Mouse (Mus musculus): ENCODE results near the gene Phf10. TPM values are rescaled to one million over a fixed set of nuclear protein-coding genes. Genes with fewer than 3 reads are reported as not detected.
A peak's percentile ranks its signal among the peaks of the same experiment; 100 is the strongest.
"Not testable (repeated sequence)": the region's sequence is repeated elsewhere in the genome, so short reads cannot be mapped to it uniquely, and the experiment has no call there.

The Phf10 gene
- polyA plus RNA-seq (2015; fragmentation: Nextera tagmentation; extraction: Ambion mirVana) = 32.1 and 34.6 TPM in 2 replicates

DNA sequence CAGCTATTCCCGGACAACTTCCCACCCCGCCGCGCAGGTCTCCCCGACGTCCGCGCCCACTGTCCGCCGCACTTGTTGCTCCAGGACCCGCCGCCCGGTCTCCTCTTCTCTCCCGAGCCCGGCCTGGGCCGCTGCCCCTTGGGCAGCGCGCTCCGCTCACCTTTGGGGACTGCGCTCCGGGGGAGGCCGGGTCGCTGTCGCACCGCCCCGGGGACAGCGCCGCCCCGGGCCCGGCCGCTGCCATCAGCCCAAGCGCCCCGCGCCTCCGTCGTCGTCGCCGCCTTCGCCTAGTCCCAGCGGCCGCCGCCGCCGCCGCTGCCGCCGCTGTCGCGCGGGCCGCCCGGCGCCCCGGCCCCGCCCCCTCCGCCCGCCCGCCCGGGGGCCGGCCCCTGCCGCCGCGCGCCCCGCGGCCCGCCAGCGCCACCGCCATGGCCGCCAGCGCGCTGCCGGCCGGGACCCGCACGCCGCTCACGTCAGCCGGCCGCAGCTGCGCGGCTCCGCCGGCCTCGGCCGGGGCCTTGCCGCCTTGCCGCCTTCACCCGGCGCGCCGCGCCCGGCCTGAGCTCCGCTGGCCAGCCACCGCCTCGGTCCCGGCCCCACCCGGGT, at the start of gene Phf10:
Gene Phf10 (minus strand): TSS at position 323 of the 606 bp plus-strand sequence.
- ATAC-seq (ENCODE audit: low FRiP score, low read depth) = peak; percentile 82
- peak within 1 kb of the TSS; percentile 72; the same call in 1 of the 2 replicates for H3K27ac ChIP-seq

DNA sequence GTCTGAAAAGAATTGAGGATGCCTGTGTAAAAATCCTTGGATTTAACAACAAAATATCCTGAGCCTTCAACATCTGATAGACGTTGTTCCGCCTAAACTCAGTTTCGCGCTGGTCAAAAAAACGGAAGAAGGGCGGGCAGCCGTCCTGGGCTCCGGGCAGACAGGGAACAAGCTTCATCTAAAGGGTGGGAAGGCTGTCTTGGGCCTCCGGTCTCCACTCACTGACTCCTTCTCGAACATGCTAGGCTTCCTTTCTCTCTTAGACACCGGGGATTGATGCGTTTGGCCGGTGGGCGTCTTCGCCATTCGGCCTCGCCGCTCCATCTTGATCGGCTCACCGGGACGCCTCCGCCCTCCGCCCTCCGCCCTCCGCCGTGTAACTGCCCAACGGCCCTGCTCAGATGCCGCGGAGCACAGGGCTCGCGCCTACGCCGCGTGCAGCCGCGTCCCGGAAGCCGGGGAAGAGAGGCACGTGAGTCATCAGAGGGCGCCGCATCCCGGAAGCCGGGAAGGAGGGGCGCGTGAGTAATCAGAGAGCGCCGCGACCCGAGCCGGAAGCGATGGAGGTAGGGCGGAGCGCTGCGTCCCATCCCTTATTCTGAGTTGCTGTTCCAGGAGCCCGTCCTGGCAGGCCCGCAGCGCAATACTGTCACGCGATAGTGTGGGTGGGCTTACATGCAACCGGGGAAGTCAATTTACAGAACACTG, 48.8 kb upstream of the Phf10 start, which contains the start of gene Gm3435:
Gene Gm3435 (plus strand): TSS at position 471 of the 708 bp plus-strand sequence.
- no CpG with 5 or more reads among the region's 60 CpGs for WGBS
- ATAC-seq (ENCODE audit: low FRiP score, low read depth) = peak; percentile 97
- H3K4me1 ChIP-seq; H3K4me3 ChIP-seq; H3K9ac ChIP-seq; H3K27ac ChIP-seq; H3K36me3 ChIP-seq; H3K27me3 ChIP-seq; H3K9me3 ChIP-seq; H3K4me2 ChIP-seq (replicated peaks): not testable (repeated sequence)

More for the DNA sequence above, at the start of gene Phf10:
- not testable (repeated sequence) for H3K27me3 ChIP-seq, H3K9me3 ChIP-seq
- Histone ChIP-seq H3K4me2 (replicated peaks) (peak within 1 kb of the TSS; percentile 89), H3K4me1 (peaks cover 12% of the 10 kb centered on the region), H3K36me3 (peaks cover 17% of the 10 kb centered on the region), H3K4me3 (peak within 1 kb of the TSS; percentile 77), H3K9ac (peak within 1 kb of the TSS; percentile 87)
- 0% methylated on average over 33 of the region's 100 CpGs for WGBS

DNA sequence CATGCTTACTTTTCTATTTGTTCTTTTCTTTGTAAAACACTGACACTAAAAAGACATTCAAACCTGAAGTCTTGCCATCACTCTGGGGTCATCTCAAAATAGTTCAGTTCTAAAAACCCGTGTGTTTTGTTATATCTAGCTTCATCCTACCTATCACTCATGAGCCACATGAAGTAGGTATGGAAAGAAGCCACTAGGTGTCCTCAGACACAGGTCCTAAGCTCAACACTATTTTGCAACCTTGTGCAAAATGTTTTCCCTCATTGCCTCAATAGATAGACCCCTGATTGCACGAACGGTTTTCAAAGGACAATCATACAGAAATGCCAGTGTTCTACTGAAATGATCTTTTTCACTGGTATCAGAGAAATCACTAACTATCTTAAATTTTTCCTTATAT, 48.0 kb upstream of the Phf10 start:
- not testable (repeated sequence) for H3K36me3 ChIP-seq; H3K4me3 ChIP-seq; H3K27me3 ChIP-seq; H3K4me1 ChIP-seq; H3K9me3 ChIP-seq; H3K27ac ChIP-seq; ATAC-seq (ENCODE audit: low FRiP score, low read depth); H3K4me2 ChIP-seq (replicated peaks); H3K9ac ChIP-seq
- WGBS = no CpG with 5 or more reads among the region's 3 CpGs

DNA sequence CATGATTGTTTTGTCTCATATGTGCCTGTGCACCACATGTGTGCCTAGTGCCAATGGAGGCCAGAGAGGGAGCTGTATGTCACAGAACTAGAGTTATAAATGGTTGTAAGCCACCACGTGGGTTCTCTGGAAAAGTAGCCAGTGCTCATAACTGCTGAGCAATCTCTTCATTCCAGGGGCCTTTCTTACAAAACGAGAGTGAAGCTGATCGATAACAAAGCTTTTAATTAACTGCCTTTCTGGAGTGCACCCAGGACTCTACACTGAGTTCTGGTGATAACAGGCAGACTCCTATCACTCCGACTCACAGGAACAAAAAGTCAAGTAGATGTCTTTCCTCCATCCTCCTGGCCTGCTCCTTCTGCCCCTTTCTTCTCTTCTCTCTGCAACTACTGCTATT, 39.0 kb upstream of the Phf10 start:
- H3K4me2 ChIP-seq (replicated peaks); H3K9ac ChIP-seq; H3K4me3 ChIP-seq; ATAC-seq (ENCODE audit: low FRiP score, low read depth); H3K27ac ChIP-seq; H3K4me1 ChIP-seq; H3K36me3 ChIP-seq; H3K9me3 ChIP-seq; H3K27me3 ChIP-seq: not testable (repeated sequence)
- WGBS = no CpG with 5 or more reads among the region's 4 CpGs

DNA sequence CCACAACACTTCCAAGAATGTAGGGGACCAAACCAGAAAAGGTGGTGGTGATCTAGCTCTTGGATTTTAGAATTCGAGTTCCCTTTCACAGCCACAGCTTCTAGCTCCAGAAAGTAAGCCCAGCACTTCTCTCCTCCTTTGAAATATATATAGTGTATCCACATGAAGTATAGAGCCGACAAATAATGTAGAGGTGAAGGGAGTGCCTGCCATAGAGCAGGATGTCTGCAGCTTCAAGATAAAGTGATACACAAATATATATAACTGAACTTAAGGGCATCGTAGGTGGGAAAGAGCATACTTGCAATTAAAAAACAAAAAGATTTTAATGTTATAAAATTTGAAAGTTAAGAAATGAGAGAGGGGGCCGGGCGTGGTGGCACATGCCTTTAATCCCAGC, 33.1 kb upstream of the Phf10 start:
- H3K9ac ChIP-seq; H3K4me3 ChIP-seq; H3K4me1 ChIP-seq; H3K27me3 ChIP-seq; H3K36me3 ChIP-seq; ATAC-seq (ENCODE audit: low FRiP score, low read depth); H3K9me3 ChIP-seq; H3K4me2 ChIP-seq (replicated peaks); H3K27ac ChIP-seq: not testable (repeated sequence)
- no CpG with 5 or more reads among the region's 5 CpGs for WGBS

DNA sequence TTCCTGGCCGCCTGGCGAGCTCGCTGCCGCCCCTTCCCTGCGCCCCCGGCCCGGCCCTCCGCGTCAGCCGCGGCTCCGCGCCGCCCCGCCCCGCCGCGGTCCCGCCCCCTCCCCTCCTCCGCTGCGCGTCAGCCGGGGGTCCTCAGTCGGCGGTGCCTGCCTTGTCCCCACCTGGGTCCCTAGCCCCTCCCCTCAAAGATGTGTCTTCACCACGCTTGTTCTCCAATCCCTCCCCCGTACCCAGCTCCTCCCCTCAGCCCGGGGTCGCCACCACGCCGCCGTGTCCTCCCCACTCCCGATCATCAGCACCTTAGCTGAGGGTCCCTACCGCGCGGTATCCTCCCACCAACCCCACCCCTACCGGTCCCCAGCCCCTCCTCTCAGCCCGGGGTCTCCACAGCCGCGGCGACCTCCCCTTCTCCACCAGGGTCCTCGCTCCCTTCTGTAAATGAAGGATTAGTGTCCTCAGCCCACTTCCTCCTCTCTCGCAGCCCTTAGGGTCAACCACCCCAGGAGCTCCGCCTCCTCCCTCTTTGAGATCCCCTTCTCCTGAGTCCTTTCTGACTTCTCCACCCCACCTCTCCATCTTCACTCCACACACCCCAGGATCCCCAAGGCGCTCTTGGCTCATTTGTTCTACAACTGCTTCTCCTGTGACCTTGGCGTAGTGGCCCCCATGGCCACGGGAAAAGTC, 32.2 kb upstream of the Phf10 start:
- WGBS = no CpG with 5 or more reads among the region's 47 CpGs
- H3K27me3 ChIP-seq; H3K9me3 ChIP-seq; H3K36me3 ChIP-seq; H3K9ac ChIP-seq; H3K4me2 ChIP-seq (replicated peaks); H3K4me3 ChIP-seq; H3K4me1 ChIP-seq; H3K27ac ChIP-seq: not testable (repeated sequence)
- ATAC-seq (ENCODE audit: low FRiP score, low read depth) = peak; percentile 94

DNA sequence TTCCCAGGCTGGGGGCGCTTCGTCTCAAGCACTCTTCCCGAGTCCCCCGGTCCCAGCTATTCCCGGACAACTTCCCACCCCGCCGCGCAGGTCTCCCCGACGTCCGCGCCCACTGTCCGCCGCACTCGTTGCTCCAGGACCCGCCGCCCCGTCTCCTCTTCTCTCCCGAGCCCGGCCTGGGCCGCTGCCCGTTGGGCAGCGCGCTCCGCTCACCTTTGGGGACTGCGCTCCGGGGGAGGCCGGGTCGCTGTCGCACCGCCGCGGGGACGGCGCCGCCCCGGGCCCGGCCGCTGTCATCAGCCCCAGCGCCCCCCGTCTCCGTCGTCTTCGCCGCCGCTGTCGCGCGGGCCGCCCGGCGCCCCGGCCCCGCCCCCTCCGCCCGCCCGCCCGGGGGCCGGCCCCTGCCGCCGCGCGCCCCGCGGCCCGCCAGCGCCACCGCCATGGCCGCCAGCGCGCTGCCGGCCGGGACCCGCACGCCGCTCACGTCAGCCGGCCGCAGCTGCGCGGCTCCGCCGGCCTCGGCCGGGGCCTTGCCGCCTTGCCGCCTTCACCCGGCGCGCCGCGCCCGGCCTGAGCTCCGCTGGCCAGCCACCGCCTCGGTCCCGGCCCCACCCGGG, 31.6 kb upstream of the Phf10 start:
- H3K27me3 ChIP-seq; H3K4me2 ChIP-seq (replicated peaks); H3K4me1 ChIP-seq; H3K9me3 ChIP-seq; H3K36me3 ChIP-seq; H3K4me3 ChIP-seq; H3K27ac ChIP-seq; H3K9ac ChIP-seq: not testable (repeated sequence)
- ATAC-seq (ENCODE audit: low FRiP score, low read depth) = peak; percentile 80
- WGBS = no CpG with 5 or more reads among the region's 98 CpGs

DNA sequence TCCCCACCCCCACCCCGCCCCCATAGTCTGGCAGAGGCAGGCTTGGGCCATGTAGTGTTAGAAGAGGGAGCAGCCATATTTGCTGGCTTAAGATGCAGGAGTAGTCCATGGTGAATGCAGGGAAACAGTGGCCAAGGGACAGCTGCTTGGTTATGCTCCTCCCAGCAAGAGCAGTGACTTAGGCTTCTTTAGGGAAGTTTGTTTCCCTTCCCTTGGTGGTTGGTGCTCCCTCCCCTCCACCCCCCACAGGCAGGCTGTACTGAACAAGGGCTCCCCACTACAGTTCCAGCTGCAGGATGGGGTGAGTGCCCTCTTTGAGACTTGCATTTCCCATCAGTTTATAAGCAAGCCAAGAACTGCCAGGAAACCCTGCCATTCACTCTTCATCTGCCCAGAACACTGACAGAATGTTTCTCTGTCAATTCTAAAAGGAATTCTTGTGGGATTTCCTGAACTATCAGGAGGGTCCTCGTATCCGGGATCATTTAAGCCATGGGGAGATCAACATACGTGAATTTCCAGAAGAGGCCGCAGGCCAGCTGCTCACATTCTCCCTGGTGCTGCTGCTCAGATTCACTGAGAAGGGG, 29.1 kb upstream of the Phf10 start:
- not testable (repeated sequence) for H3K9ac ChIP-seq; H3K36me3 ChIP-seq; ATAC-seq (ENCODE audit: low FRiP score, low read depth); H3K9me3 ChIP-seq; H3K4me1 ChIP-seq; H3K27ac ChIP-seq; H3K4me2 ChIP-seq (replicated peaks); H3K4me3 ChIP-seq; H3K27me3 ChIP-seq
- WGBS = 94% methylated on average over 4 of the region's 5 CpGs

DNA sequence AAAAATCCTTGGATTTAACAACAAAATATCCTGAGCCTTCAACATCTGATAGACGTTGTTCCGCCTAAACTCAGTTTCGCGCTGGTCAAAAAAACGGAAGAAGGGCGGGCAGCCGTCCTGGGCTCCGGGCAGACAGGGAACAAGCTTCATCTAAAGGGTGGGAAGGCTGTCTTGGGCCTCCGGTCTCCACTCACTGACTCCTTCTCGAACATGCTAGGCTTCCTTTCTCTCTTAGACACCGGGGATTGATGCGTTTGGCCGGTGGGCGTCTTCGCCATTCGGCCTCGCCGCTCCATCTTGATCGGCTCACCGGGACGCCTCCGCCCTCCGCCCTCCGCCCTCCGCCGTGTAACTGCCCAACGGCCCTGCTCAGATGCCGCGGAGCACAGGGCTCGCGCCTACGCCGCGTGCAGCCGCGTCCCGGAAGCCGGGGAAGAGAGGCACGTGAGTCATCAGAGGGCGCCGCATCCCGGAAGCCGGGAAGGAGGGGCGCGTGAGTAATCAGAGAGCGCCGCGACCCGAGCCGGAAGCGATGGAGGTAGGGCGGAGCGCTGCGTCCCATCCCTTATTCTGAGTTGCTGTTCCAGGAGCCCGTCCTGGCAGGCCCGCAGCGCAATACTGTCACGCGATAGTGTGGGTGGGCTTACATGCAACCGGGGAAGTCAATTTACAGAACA, 17.4 kb upstream of the Phf10 start, which contains the start of the genes 9030025P20Rik and Gm3417:
Gene 9030025P20Rik (plus strand): TSS at position 107 of the 677 bp plus-strand sequence.
Gene Gm3417 (minus strand): TSS at position 429 of the 677 bp plus-strand sequence.
- not testable (repeated sequence) for H3K27me3 ChIP-seq, H3K27ac ChIP-seq, H3K36me3 ChIP-seq, H3K4me1 ChIP-seq, H3K9ac ChIP-seq, H3K9me3 ChIP-seq
- Histone ChIP-seq H3K4me2 (replicated peaks) (peak within 1 kb of the TSS; percentile 34; the same call in 1 of the 2 replicates), H3K4me3 (0 out of 2 replicates have a peak within 1 kb of the TSS, but pooled peaks have one; percentile 24)
- ATAC-seq (ENCODE audit: low FRiP score, low read depth) = peak; percentile 97
- no CpG with 5 or more reads among the region's 60 CpGs for WGBS

DNA sequence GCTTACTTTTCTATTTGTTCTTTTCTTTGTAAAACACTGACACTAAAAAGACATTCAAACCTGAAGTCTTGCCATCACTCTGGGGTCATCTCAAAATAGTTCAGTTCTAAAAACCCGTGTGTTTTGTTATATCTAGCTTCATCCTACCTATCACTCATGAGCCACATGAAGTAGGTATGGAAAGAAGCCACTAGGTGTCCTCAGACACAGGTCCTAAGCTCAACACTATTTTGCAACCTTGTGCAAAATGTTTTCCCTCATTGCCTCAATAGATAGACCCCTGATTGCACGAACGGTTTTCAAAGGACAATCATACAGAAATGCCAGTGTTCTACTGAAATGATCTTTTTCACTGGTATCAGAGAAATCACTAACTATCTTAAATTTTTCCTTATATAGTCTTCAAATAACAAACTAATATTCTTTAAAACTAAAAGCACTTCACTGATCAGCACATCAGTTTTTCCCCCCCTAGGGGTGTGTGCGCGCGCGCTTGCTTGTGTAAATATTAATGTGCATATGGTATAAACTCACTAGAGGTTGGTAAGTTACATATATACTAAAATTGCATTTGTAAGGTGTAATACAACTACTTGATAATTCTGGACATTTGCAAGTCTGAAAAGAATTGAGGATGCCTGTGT, 16.8 kb upstream of the Phf10 start:
- under 1% methylated on average over 4 of the region's 7 CpGs for WGBS
- not testable (repeated sequence) for H3K9ac ChIP-seq; ATAC-seq (ENCODE audit: low FRiP score, low read depth); H3K36me3 ChIP-seq; H3K9me3 ChIP-seq; H3K27ac ChIP-seq; H3K4me1 ChIP-seq; H3K27me3 ChIP-seq
- Histone ChIP-seq H3K4me3 (0 out of 2 replicates have a peak overlapping the region, but pooled peaks have one; percentile 24), H3K4me2 (replicated peaks) (peak overlapping the region; percentile 34; the same call in 1 of the 2 replicates)

DNA sequence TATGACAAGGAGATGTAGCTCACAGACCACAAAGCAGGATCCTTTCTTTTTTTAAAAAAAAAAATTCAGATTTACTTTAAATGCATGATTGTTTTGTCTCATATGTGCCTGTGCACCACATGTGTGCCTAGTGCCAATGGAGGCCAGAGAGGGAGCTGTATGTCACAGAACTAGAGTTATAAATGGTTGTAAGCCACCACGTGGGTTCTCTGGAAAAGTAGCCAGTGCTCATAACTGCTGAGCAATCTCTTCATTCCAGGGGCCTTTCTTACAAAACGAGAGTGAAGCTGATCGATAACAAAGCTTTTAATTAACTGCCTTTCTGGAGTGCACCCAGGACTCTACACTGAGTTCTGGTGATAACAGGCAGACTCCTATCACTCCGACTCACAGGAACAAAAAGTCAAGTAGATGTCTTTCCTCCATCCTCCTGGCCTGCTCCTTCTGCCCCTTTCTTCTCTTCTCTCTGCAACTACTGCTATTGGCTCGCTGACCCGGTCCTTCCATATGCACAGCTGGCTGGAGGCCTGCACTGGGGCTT, 7.4 kb upstream of the Phf10 start:
- H3K4me1 ChIP-seq; H3K27me3 ChIP-seq; H3K4me3 ChIP-seq; H3K36me3 ChIP-seq; H3K27ac ChIP-seq; ATAC-seq (ENCODE audit: low FRiP score, low read depth); H3K9me3 ChIP-seq; H3K9ac ChIP-seq; H3K4me2 ChIP-seq (replicated peaks): not testable (repeated sequence)
- no CpG with 5 or more reads among the region's 6 CpGs for WGBS
